Mouse (Mus musculus): ENCODE measurements around the gene Ahnak2.

GRCm38 (mm10) chr12:112796551-112797510, 5.6 kb downstream of the Ahnak2 start:
- no peak for TF ChIP-seq POLR2A (IDR thresholded peaks at IDR 0.05; ENCODE audit: low read depth, low read length)
- no peak for TF ChIP-seq NELFE (IDR thresholded peaks at IDR 0.05; ENCODE audit: low read depth, low read length)
- no peak for TF ChIP-seq MAX (IDR thresholded peaks at IDR 0.05; ENCODE audit: low read length)
- no peak for TF ChIP-seq CTCF (conservative IDR thresholded peaks at IDR 0.05 in 1 of 2, IDR thresholded peaks at IDR 0.05 in 1 of 2; ENCODE audit: low read depth in 2 of 2, low read length in 2 of 2)
- no peak for TF ChIP-seq RCOR1 (conservative IDR thresholded peaks at IDR 0.05; ENCODE audit: low read depth, low read length)
- TF ChIP-seq ETS1 (conservative IDR thresholded peaks at IDR 0.05; ENCODE audit: low read depth, low read length) = peak; percentile 49; the same call in 1 of the 2 replicates
- TF ChIP-seq ZNF384 (IDR thresholded peaks at IDR 0.05; ENCODE audit: low read depth, low read length) = no peak
- no peak for TF ChIP-seq ELF1 (IDR thresholded peaks at IDR 0.05; ENCODE audit: low read depth, low read length)
- no peak for TF ChIP-seq CHD2 (IDR thresholded peaks at IDR 0.05; ENCODE audit: low read length)

Data from CH12.LX (cell line).